Mouse (Mus musculus) lung, postnatal 10 days (tissue): ENCODE data around the gene Mettl24.

Experiments
- DNase-seq: peaks from one replicate; pipeline ENCODE4 v3.0.0; 2021

Gene Mettl24

DNA sequence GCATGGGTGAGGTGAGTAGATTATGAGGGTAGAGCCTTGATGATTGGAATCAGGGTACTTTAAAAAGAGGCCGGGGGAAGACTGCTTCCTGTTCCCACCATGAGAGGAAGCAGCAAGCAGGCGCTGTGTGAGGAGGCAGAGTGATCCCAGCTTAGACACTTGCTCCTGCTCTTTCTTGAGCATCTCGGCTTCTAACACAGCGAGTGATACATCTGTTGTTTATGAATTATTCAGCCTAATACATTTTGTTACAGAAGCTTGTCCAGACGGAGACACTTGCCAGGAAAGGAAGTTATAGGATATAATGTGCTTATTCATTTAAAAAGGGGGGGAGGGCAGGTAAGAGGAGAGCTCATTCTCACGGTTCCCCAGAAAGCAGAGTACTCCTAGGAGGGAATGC, 142.9 kb downstream of the Mettl24 start:
- DNase-seq: no peak

DNA sequence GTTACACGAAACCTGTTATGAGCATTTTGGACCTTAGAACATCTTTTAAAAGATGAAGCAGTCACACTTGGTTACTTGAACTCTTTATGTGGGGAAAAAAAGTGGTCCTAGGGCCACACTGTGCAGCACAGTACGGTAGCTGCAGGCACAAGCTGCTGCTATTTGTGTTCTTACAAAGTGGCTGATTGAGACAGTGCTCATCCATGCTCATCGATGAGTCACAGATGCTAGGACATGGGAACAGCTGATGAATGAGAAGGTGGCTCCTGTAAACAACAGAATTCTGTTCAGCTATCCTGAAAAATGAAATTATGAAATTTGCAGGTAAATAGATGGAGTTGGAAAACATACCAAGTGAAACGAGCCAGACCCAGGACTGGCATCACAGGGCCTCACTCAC, 144.6 kb downstream of the Mettl24 start:
- DNase-seq: no peak

DNA sequence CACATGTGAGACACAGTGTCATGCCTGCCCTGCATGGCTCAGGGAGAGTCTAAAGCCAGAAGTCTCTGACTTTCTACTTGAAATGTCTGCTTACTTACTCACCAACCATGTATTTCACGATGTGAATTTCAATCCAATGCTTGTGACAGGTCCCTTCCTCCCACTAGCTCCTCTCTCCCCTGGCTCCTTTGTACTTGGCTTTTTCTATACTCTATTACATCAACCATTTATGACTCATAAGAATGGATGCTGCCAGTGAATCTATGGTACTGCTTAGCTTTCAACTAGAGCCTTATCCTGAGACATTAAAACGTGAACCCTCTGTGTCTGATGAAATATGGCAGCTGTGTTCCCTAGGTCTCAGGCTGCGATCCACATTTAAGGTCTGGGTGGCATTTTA, 147.2 kb downstream of the Mettl24 start:
- DNase-seq: no peak

DNA sequence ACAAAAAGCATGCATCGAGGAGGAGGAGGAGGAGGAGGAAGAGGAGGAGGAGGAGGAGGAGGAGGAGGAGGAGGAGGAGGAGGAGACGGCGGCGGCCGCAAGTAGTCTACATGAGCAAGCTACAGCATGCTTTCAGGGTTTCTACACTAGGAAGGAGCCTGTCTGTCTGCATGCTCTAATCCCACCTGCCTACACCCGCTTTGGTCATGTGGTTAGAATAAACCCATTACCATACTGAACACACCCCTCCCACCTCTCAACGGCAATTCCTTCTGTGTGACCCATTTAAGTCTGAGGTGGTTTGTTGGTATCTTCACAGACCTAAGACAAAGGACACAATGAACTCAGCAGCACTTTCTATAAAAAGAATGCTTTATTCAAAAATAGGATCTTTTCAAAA, 148.2 kb downstream of the Mettl24 start:
- DNase-seq: no peak

DNA sequence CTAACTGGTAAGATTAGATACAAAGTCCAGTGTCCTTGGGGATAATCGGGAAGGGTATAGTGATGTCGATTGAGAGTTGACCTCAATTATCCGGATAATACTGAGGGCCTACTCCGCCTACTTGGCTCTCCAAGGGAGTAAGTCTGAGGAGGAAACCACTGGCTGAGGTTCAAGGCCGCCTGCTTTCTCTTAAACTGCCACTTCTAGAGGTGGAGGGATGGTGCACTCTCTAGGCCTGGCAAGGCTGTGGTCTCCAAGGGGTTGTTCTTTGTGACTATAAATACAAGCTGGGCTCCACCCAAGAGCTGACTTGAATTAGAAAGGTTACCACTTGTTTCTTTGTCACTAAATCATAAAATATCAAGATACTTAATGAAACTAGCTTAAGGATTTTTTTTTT, 157.0 kb downstream of the Mettl24 start:
- DNase-seq: no peak

DNA sequence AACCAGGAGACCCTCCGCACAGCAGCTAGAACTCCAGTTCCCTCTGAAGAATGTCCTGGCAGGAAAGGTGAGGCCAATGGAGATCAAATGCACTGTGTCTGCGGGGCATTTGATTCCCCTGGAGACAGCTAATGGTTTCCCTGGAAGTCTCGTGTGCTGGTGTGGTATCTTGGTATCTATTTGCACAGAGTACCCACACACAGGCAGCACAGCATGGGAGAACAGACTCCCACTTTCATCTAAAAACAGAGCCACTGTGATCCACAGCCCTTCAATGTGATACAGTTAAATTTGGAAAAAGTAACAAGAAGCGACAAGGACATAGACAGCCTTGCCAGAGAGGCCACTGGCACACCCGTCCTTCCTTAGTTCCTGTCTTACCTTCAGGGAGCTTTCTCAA, 160.8 kb downstream of the Mettl24 start:
- no peak for DNase-seq

DNA sequence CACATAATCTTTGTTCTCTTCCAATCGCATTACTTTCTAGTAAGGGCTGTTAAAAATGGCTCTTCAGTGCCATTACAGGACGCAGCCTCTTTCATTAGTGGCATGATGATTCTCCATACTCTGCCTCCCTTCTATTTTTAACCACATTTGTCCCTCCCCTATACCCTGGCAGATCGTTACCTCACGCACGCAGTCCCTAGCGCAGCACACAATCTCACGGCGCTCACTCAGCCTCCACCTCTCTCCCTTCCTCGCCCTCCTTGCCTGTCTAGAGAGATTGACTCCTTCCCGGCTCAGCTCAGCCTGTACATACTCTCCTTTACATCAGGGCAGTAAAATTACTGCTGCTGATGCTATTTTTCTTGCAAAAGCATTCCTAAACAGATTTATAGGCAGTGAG, 161.5 kb downstream of the Mettl24 start:
- DNase-seq: no peak

DNA sequence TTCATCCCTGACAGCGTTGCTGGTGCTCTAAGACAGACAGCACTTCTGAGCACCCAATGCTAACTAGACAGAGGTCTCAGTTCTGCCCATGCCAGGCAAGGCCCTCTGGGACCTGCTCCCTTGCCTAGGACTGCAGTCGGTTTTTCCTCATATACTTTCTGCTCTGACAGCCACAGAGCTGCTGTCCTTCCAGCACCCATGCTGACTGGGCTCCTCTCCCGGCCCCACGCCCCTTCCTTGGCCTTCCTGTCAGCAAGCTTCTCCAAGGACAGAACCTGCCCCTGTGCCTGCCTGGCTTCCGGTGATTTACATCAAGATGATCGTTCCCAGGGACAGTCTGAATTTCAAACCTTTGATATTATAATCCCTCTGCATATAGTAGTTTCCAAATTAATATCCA, 162.5 kb downstream of the Mettl24 start:
- DNase-seq: no peak

DNA sequence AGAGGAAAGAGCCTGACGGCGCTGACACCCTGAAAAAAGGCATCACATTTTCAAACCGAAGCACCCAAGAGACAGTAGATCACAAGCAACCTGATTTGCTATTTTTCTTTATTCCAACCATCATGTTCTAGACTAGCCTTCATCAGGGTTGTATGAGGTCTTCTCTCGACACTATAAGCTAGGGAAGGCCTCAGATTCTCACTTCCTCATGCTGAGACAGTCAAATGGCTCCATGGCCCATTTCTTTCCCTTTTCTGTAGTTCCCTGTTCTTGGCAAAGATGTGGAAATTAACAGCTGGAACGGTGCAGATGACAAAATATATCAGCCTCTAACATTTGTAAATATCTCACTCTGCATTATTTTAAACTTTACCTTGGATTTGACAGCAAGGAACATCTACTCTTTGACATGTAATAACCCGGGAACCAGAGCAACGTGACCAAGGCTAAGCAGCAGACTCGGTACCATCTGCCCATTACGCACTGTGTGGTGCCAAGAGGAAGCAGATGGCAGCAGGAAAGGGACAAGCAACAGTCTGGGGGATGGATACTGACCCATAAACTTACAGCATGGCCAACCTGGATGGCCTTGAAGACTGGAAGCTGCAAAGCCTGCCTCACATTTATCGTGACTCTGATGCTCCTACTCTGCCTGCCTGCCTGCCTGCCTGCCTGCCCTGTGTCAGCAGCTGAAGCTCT, 164.2 kb downstream of the Mettl24 start:
- DNase-seq: no peak

DNA sequence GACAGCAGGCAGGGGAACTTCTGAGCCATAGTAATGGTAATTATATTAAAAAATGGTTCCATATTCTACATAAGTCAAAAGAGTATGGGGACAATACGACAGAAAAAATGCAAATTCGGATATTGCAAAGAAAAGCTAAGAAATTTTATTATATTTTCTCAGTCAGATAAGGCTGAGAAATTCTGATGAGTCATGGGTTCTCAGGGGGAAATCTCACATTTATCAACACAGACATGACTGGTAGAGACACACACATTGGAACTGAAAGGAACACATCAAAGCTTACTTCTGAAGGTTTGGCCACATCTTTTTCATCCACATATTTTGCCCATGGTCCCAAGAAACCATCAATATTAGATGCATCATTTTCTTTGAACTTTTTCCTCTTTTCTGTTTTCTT, 167.6 kb downstream of the Mettl24 start:
- no peak for DNase-seq

DNA sequence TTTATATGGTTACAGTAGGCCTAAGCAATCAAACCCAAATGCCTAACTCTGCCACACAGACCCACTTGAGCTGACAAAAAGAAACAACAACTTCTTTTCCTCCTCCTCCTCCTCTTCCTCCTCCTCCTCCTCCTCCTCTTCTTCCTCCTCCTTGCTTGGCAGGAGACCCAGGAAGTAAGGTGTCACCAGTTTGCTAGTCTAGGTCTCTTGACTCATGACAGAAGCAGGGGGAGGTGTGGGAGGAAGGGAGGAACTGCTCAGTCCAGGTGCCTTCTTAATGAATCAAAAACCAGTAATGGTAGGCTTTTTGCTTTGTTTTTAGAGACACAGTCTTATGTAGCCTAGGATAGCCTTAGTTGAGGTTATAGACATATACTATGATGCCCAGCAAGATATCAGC, 168.1 kb downstream of the Mettl24 start:
- no peak for DNase-seq

DNA sequence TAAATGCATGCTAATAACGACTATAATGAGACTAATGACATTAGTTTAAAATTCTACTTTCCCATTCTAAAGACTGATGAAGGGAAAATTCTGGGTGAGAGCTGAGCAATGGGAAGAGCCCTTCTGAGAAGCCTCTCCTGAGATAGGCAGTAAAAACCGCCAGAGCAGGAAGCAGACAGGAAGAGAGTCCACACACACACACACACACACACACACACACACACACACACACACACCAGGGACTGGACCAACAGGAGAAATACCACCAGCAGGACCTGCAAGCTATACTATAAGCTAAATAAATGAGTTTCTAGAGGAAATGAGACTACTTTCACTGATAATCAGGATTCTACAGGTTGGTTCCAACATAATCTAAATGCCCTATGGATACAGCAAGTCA, 172.5 kb downstream of the Mettl24 start:
- no peak for DNase-seq

DNA sequence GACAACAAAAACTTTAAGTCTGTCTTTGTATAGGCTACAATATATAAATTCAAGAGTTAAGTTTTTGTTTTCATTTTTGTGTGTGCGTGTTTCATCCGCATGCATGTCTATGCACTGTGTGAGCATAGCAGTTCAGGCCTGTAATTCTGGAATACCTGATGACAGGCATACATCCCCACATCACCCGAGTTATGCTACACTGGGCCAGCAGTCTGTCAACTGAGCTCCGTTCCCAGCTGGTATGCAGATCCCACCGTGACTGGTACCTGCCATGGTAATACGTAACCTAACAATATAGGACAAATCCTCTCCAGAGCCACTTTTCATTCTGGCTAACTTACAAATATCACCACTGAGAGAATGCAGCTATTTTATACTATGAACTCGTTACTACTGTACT, 173.6 kb downstream of the Mettl24 start:
- no peak for DNase-seq

DNA sequence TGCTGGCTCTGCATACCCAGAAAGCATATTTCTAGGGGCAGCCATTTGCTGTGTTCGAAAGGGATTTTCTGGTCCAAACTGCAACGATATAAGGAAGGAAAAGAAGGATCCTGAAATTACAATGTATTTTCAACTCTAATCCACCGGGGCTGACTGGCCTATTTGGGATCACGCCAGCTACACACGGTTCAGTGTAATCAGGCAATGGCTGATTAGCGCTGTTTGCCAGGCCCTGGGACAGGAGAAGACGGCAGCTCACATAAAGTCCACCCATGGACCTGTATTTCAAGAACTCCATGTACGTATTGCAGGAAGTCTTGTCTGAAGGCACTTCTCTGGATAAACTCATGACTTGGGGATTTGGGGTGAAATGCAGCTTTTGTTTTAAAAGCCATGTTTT, 174.5 kb downstream of the Mettl24 start:
- DNase-seq: no peak
